Mouse (Mus musculus): ENCODE results near the gene Ccl3.

Ccl3 gene

DNA sequence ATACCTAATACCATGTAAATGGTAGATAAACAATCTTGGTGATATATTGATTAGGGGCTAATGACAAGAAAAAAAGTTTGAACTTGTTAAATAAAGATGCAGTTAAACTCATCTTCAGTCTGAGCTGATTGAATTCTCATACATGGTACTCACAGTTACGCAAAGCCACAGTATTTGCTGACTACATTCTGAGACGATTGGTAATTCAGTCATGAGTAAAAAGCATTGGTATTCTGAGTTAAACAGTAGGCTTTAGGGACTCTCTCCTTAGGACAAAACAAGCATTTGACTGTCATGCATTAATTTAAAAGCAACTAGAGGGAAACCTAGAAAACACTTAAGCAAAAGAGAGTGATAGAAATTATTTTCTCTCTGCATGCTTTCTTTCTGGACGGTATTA is 25.6 kb downstream of the Ccl3 start:
- DNase-seq (ENCODE audit: low read depth) = no peak

DNA sequence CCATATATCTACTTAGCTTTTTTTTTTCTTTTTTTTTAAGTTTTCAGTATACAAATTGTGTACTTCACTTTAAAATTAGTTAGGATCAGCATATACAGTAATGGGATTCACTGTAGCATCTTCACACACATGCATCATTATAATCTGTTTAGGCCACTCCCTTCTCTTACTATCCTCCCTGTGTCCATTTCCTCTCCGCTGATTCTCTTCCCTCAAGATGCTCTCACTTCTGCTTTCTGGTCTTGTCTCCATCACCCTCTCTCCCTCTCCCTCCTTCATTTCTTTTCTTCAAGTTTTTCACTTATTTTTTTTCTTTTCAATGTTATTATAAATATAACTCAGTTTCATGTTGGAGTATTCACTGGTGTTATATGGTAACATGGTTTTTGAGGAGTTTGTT is 30.1 kb downstream of the Ccl3 start:
- DNase-seq (ENCODE audit: low read depth) = no peak

DNA sequence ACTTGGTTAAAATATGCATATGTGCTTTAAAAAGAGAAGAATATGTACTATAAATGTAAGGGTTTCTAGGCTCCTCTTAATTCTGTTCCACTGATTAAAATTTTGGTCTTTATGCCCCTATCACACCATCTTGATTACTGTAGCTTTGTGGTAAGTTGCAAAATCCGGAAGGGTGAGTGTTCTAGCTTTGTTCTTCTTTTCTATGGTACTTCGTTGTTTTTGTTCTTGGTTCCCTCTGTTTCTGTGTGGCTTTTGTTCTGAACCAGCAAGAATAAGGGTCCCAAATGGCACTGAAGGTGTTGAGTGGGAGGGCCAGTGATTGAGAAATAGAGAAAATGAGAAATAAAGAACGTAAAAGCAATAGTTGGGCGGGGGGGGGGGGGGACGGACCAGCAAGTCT is 30.9 kb downstream of the Ccl3 start:
- no peak for DNase-seq (ENCODE audit: low read depth)

DNA sequence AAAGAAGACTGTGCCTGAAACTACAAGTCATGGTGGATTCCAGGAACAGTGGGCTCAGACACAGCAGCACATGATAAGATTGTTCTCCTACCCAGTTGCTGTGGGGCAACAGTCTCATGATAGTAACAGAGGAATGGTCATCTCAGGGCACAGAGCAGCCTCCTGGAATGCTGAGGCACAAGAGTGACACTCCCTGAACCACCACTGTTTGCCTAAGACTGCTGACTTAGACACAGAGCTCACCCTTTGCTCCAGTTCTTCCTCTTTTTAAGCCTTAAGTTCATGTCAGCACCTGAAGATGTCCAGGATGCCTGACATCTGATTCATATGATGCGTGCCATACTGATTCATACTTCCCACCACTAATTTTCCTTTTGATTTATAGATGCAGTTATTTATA is 32.6 kb downstream of the Ccl3 start:
- DNase-seq (ENCODE audit: low read depth) = no peak

DNA sequence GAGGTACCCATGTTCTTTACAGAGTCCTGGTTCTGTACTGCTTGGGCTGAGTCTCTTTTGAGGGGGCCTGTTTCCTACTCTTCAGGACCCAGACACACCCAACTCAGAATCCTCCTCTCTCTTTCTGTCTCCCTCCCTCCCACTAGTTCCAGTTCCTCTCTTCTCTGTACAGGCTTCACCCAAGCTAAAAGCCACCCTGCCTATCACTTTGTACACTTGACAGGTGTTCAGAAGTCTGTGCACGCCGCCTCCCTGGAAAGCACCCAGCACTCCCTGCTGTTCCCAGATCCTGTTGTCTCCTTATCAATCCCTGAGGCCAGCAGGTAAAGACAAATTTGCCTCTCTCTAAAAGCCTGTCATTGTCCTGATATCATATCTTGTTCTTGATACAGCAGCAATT is 38.3 kb downstream of the Ccl3 start:
- DNase-seq (ENCODE audit: low read depth) = no peak

DNA sequence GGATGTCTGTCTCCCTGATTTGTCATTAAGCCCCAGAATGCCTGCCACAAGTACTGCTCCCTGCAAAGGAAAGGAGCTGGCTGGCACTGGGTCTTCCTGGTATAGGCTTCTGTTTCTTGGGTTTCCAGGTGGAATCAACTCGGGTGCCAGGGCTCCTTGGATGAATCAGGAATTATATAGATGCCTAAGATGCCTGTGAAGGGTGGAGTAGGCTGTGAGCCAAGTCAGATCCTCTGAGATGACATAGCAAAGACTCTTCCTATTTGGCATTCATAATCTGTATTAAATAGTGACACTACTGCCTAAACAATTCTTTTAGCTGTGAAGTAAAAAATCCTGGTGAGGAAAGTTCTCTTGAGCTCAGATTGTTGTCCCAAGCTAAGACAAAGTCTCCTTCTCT is 42.8 kb downstream of the Ccl3 start:
- DNase-seq (ENCODE audit: low read depth) = no peak

DNA sequence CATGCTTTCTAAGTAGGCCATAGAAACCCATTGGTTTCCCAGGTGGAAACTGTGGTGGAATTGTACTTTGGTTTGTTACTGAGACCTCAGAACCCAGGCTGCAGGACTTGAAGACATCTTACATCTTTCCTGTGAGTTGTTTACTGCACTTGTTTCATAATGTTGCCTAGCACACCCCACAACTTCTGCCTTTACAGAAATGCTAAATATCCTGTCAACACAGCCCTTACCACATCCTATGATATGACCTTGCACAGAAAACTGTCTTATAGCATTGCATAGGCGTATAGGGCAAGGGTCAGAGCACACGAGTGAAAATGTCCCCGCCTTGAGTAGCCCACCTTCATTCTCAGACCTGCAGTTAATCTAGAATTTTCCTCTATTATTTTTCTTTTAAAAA is 43.6 kb downstream of the Ccl3 start:
- DNase-seq (ENCODE audit: low read depth) = no peak

DNA sequence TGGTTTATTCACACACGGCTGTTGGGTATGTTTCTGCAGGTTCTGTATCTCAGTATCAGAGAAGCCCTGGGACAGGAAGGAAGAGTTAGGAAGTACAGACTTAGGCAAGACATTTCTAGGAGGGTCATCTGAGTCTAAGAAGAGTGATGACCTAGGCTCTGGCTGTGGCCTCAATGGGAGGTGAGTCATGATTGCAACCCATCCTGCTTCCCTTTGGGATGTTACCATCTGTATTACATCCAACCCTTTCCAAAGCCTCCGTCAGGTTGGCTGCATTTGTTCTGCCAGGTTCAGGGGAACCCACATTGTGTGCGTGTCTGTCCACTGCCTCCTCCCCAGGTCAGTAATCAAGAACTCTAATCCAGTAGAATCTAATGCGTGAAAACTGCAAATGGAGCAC is 44.5 kb downstream of the Ccl3 start:
- DNase-seq (ENCODE audit: low read depth) = no peak

DNA sequence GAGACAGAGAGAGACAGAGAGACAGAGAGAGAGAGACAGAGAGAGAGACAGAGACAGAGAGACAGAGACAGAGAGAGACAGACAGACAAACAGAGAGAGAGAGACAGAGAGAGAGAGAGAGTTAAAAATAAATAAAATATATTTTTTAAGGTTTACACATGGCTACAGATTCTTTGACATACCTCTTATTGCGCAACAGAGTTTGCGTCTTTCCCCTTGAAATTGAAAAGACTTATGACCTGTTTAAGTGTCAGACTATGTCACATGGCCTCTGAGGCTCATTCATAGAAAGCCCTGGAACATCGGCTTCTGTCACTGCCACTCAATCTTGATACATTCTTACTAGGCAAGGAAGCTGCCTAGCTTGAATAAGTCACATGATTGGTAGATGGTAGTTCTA is 45.8 kb downstream of the Ccl3 start:
- DNase-seq (ENCODE audit: low read depth) = no peak

DNA sequence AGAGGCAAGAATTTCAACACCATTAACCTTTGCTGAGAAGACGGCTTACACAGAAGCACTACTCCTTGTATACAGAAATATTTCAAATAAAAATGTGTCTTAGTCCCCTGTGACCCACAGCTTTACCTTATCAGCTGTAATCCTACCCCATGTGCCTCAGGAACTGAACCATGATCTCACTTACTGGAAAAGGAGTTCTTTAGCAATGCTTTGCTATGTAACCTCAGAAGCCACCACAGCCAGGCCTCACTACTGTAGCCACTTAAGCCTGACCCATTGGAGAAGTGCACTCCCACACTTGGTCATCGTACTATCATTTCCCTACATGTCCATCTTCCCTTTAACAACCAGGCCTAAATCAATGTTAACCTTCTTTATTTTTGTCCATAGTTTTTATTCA is 48.6 kb downstream of the Ccl3 start:
- no peak for DNase-seq (ENCODE audit: low read depth)

DNA sequence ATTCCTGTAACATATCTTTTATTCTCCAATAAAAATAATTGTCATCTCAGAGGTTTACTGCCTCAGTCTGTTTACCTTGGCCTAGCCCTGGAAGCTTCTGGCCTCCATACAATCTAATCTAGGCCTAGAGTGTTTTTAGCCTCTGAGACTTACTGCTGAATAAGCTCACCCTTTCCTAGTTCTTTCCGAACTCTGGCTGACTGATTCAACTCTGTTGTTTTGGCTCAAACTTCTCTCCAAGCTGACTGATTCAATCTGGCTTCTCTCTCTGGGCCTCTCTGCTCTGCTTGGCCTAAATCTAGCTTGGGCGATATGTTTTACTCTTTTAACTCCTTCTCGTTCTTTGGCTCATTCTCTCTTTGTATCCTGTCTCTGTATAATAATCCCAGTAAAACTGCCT is 50.2 kb downstream of the Ccl3 start:
- no peak for DNase-seq (ENCODE audit: low read depth)

DNA sequence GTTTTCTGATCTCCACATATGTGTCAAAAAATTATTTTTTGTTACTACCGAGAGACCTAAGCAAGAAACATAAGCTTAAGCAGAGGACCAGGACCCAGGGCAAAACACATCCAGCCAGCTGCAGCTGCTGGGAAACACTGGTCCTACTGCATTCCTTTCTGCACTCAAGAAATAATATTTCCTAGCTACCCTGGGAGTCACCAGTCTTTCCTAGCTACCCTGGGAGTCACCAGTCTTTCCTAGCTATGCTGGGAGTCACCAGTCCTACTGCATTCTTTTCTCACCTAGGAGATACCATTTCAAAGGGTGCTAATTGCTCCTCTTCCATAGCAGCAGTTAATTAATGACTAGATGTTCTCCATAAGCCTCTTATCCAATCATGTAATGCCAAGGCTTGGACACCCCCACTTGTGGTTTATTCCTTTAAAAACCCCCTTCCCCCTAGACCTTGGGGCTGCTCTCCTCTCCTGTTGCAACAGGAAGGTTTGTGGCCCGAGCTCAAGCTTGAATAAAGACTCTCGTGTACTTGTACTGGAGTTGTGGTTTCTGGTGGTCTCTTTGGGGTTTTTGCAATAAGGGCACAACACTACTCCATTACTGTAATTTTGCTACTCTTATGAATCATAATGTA is 50.8 kb downstream of the Ccl3 start:
- DNase-seq (ENCODE audit: low read depth) = no peak
